Mouse (Mus musculus): ENCODE data around the gene Btbd16.

The Btbd16 gene

GRCm38 (mm10) chr7:130770707-130771106 is 3.2 kb upstream of the Btbd16 start:
- no peak for DNase-seq (ENCODE audit: low read depth, low spot score)

GRCm38 (mm10) chr7:130773171-130773830 is 568 bp upstream of the Btbd16 start:
- no peak for DNase-seq (ENCODE audit: low read depth, low spot score)

GRCm38 (mm10) chr7:130780866-130781419 is 7.1 kb downstream of the Btbd16 start:
- no peak for DNase-seq (ENCODE audit: low read depth, low spot score)

GRCm38 (mm10) chr7:130782501-130783050 is 8.7 kb downstream of the Btbd16 start:
- DNase-seq (ENCODE audit: low read depth, low spot score): no peak

- DNase-seq (ENCODE audit: low read depth, low spot score): no peak
These were observed 12.2 kb downstream of the Btbd16 start for GRCm38 (mm10) chr7:130785923-130786575.

GRCm38 (mm10) chr7:130786708-130787107 is 12.8 kb downstream of the Btbd16 start:
- no peak for DNase-seq (ENCODE audit: low read depth, low spot score)

GRCm38 (mm10) chr7:130787537-130787936 is 13.7 kb downstream of the Btbd16 start:
- no peak for DNase-seq (ENCODE audit: low read depth, low spot score)

GRCm38 (mm10) chr7:130788950-130789349 is 15.1 kb downstream of the Btbd16 start:
- DNase-seq (ENCODE audit: low read depth, low spot score): no peak

- DNase-seq (ENCODE audit: low read depth, low spot score): no peak
These were observed 15.6 kb downstream of the Btbd16 start for GRCm38 (mm10) chr7:130789456-130789855.

GRCm38 (mm10) chr7:130793671-130794070 is 19.8 kb downstream of the Btbd16 start:
- no peak for DNase-seq (ENCODE audit: low read depth, low spot score)

GRCm38 (mm10) chr7:130796786-130797185 is 22.9 kb downstream of the Btbd16 start:
- DNase-seq (ENCODE audit: low read depth, low spot score): peak; percentile 62

- DNase-seq (ENCODE audit: low read depth, low spot score): no peak
These were observed 23.7 kb downstream of the Btbd16 start for GRCm38 (mm10) chr7:130797524-130797923.

- DNase-seq (ENCODE audit: low read depth, low spot score): no peak
These were observed 25.5 kb downstream of the Btbd16 start for GRCm38 (mm10) chr7:130799418-130799817.

GRCm38 (mm10) chr7:130800681-130801080 is 26.8 kb downstream of the Btbd16 start:
- no peak for DNase-seq (ENCODE audit: low read depth, low spot score)

- DNase-seq (ENCODE audit: low read depth, low spot score): no peak
These were observed 27.9 kb downstream of the Btbd16 start for GRCm38 (mm10) chr7:130801811-130802210.

- DNase-seq (ENCODE audit: low read depth, low spot score): no peak
These were observed 29.5 kb downstream of the Btbd16 start for GRCm38 (mm10) chr7:130803251-130803825.

- DNase-seq (ENCODE audit: low read depth, low spot score): no peak
These were observed 31.1 kb downstream of the Btbd16 start for GRCm38 (mm10) chr7:130804991-130805390.

- no peak for DNase-seq (ENCODE audit: low read depth, low spot score)
These were observed 33.9 kb downstream of the Btbd16 start for GRCm38 (mm10) chr7:130807749-130808148.

- no peak for DNase-seq (ENCODE audit: low read depth, low spot score)
These were observed 34.8 kb downstream of the Btbd16 start for GRCm38 (mm10) chr7:130808694-130809093.

GRCm38 (mm10) chr7:130810238-130810637 is 36.4 kb downstream of the Btbd16 start:
- no peak for DNase-seq (ENCODE audit: low read depth, low spot score)

GRCm38 (mm10) chr7:130812407-130812806 is 38.5 kb downstream of the Btbd16 start:
- peak; percentile 34 for DNase-seq (ENCODE audit: low read depth, low spot score)

- no peak for DNase-seq (ENCODE audit: low read depth, low spot score)
These were observed 41.7 kb downstream of the Btbd16 start for GRCm38 (mm10) chr7:130815601-130816000.
